Mouse (Mus musculus): ENCODE data around the gene Ptprt.

The Ptprt gene

GRCm38 (mm10) chr2:162591388-162591787, 69.6 kb downstream of the Ptprt start:
- no peak for DNase-seq (ENCODE audit: low spot score in 2 of 2)

- no peak for DNase-seq (ENCODE audit: low spot score in 2 of 2)
Measured at GRCm38 (mm10) chr2:162581651-162582050, 79.3 kb downstream of the Ptprt start.

- no peak for DNase-seq (ENCODE audit: low spot score in 2 of 2)
Measured at GRCm38 (mm10) chr2:162577819-162578218, 83.1 kb downstream of the Ptprt start.

GRCm38 (mm10) chr2:162572851-162573250, 88.1 kb downstream of the Ptprt start:
- DNase-seq (ENCODE audit: low spot score in 2 of 2) = no peak

GRCm38 (mm10) chr2:162571037-162571436, 89.9 kb downstream of the Ptprt start:
- no peak for DNase-seq (ENCODE audit: low spot score in 2 of 2)

GRCm38 (mm10) chr2:162568308-162569100, 92.4 kb downstream of the Ptprt start:
- no peak for DNase-seq (ENCODE audit: low spot score in 2 of 2)

- DNase-seq (ENCODE audit: low spot score in 2 of 2) = no peak
Measured at GRCm38 (mm10) chr2:162548312-162548711, 112.6 kb downstream of the Ptprt start.

- DNase-seq (ENCODE audit: low spot score in 2 of 2) = no peak
Measured at GRCm38 (mm10) chr2:162531638-162532037, 129.3 kb downstream of the Ptprt start.

GRCm38 (mm10) chr2:162528911-162529310, 132.0 kb downstream of the Ptprt start:
- DNase-seq (ENCODE audit: low spot score in 2 of 2) = no peak

GRCm38 (mm10) chr2:162515993-162516392, 145.0 kb downstream of the Ptprt start:
- DNase-seq (ENCODE audit: low spot score in 2 of 2) = no peak

GRCm38 (mm10) chr2:162513072-162513471, 147.9 kb downstream of the Ptprt start:
- DNase-seq (ENCODE audit: low spot score in 2 of 2) = no peak

- no peak for DNase-seq (ENCODE audit: low spot score in 2 of 2)
Measured at GRCm38 (mm10) chr2:162512094-162512493, 148.9 kb downstream of the Ptprt start.

- no peak for DNase-seq (ENCODE audit: low spot score in 2 of 2)
Measured at GRCm38 (mm10) chr2:162509016-162509415, 151.9 kb downstream of the Ptprt start.

GRCm38 (mm10) chr2:162507664-162508063, 153.3 kb downstream of the Ptprt start:
- DNase-seq (ENCODE audit: low spot score in 2 of 2) = no peak

- no peak for DNase-seq (ENCODE audit: low spot score in 2 of 2)
Measured at GRCm38 (mm10) chr2:162504850-162505249, 156.1 kb downstream of the Ptprt start.

GRCm38 (mm10) chr2:162499501-162499915, 161.4 kb downstream of the Ptprt start:
- no peak for DNase-seq (ENCODE audit: low spot score in 2 of 2)

GRCm38 (mm10) chr2:162498191-162498590, 162.8 kb downstream of the Ptprt start:
- no peak for DNase-seq (ENCODE audit: low spot score in 2 of 2)

- no peak for DNase-seq (ENCODE audit: low spot score in 2 of 2)
Measured at GRCm38 (mm10) chr2:162484036-162484435, 176.9 kb downstream of the Ptprt start.

- DNase-seq (ENCODE audit: low spot score in 2 of 2) = no peak
Measured at GRCm38 (mm10) chr2:162443106-162443505, 217.8 kb downstream of the Ptprt start.

- DNase-seq (ENCODE audit: low spot score in 2 of 2) = no peak
Measured at GRCm38 (mm10) chr2:162436646-162437045, 224.3 kb downstream of the Ptprt start.

- no peak for DNase-seq (ENCODE audit: low spot score in 2 of 2)
Measured at GRCm38 (mm10) chr2:162430171-162430570, 230.8 kb downstream of the Ptprt start.

GRCm38 (mm10) chr2:162426114-162426513, 234.8 kb downstream of the Ptprt start:
- no peak for DNase-seq (ENCODE audit: low spot score in 2 of 2)

- no peak for DNase-seq (ENCODE audit: low spot score in 2 of 2)
Measured at GRCm38 (mm10) chr2:162418181-162418580, 242.8 kb downstream of the Ptprt start.
